Mouse (Mus musculus) C2C12 (cell line): Measurements from ENCODE around the gene Cd274.

Source experiments
- CTCF ChIP-seq: IDR thresholded peaks from one replicate; pipeline ENCODE4 v1.5.1; 2011; ENCODE audit not compliant: control insufficient read depth, insufficient read depth, insufficient read length
- MAX ChIP-seq: IDR thresholded peaks from one replicate; pipeline ENCODE4 v1.6.1; 2011; ENCODE audit warnings: mild to moderate bottlenecking, control low read depth
- MYOD1 ChIP-seq: IDR thresholded peaks from one replicate; pipeline ENCODE4 v1.6.1; 2011; ENCODE audit warnings: low read depth; ENCODE audit not compliant: control insufficient read depth, insufficient read length
- USF1 ChIP-seq: IDR thresholded peaks from one replicate; pipeline ENCODE4 v1.6.1; 2011; ENCODE audit warnings: low read depth, mild to moderate bottlenecking, control low read depth, moderate library complexity

- TF ChIP-seq MAX: no peak
- no peak for TF ChIP-seq CTCF
- no peak for TF ChIP-seq USF1
- no peak for TF ChIP-seq MYOD1
These were observed 42.0 kb upstream of the Cd274 start, which contains the start of gene Insl6 for GRCm38 (mm10) chr19:29325053-29325851.
